Mouse (Mus musculus) gastrocnemius, adult 18-20 months (tissue): ENCODE measurements around the gene Nbas. TPM values are rescaled to one million over a fixed set of nuclear protein-coding genes. Genes with fewer than 3 reads are reported as not detected.

Experiments used
- DNase-seq: peaks from one replicate; pipeline ENCODE4 v3.0.0; 2021; ENCODE audit warnings: low spot score
- total RNA-seq, 2 experiments: library from RNA; stranded (reverse); gene quantifications; 2 replicates each; pipeline ENCODE4 v1.2.3; 2021

The Nbas gene
- total RNA-seq, 2 experiments from 2014 or later: 21.2 to 24.2 TPM

GRCm38 (mm10) chr12:13613041-13613440, 344.1 kb downstream of the Nbas start:
- no peak for DNase-seq

- DNase-seq: no peak
These were observed 346.7 kb downstream of the Nbas start for GRCm38 (mm10) chr12:13615661-13616060.

- DNase-seq: no peak
These were observed 353.4 kb downstream of the Nbas start for GRCm38 (mm10) chr12:13622150-13622822.

GRCm38 (mm10) chr12:13626803-13627706, 358.1 kb downstream of the Nbas start:
- DNase-seq: no peak

Other genes with a start within 250 kb of the Nbas start
- 100 to 1,000 TPM; 118 to 127 TPM for gene Ddx1, start 19.9 kb upstream of the Nbas start, total RNA-seq